Mouse (Mus musculus) brown adipose tissue, adult 24 weeks (tissue): Measurements from ENCODE around the gene Nop56. TPM values are rescaled to one million over a fixed set of nuclear protein-coding genes. Genes with fewer than 3 reads are reported as not detected.

Source experiments
- polyA plus RNA-seq: library from polyadenylated mRNA; stranded (reverse); fragments of >200 nt; gene quantifications from 2 replicates; pipeline ENCODE4 v1.2.4, GENCODE M21; 2012; ENCODE audit not compliant: missing spikeins, insufficient read depth, insufficient read length

Gene Nop56
- polyA plus RNA-seq, 1 experiment = 20.3 TPM

Other genes with a start within 250 kb of the Nop56 start
- not detected in 2 replicates for gene Tgm6, start 162.0 kb upstream of the Nop56 start, polyA plus RNA-seq
- 86.8 and 89.5 TPM in 2 replicates for gene Snrpb, start 95.0 kb upstream of the Nop56 start, polyA plus RNA-seq
- gene Tmc2, start 79.2 kb upstream of the Nop56 start, polyA plus RNA-seq = not detected in 2 replicates
- 2,344 and 2,540 TPM in 2 replicates for gene Idh3b, start 10.1 kb downstream of the Nop56 start, polyA plus RNA-seq
- 0.46 TPM in 1 of 2 replicates, not detected in the other for gene Ebf4, start 20.7 kb downstream of the Nop56 start, polyA plus RNA-seq
- 8.2 and 9.9 TPM in 2 replicates for gene Cpxm1, start 123.1 kb downstream of the Nop56 start, polyA plus RNA-seq
- gene Gm28372, start 130.8 kb downstream of the Nop56 start, polyA plus RNA-seq = not detected in 2 replicates
- gene 1700020A23Rik, start 130.8 kb downstream of the Nop56 start, polyA plus RNA-seq = not detected in 2 replicates
- not detected in 2 replicates for gene Tmem239, start 132.0 kb downstream of the Nop56 start, polyA plus RNA-seq
- 28.7 and 31.8 TPM in 2 replicates for gene Vps16, start 149.9 kb downstream of the Nop56 start, polyA plus RNA-seq
- 6.9 and 10.4 TPM in 2 replicates for gene Pced1a, start 150.3 kb downstream of the Nop56 start, polyA plus RNA-seq
- gene Ptpra, start 175.8 kb downstream of the Nop56 start, polyA plus RNA-seq = 38.6 and 52.5 TPM in 2 replicates